Mouse (Mus musculus) gastrocnemius, postnatal 14 days (tissue): Measurements from ENCODE around the gene Cetn2. TPM values are rescaled to one million over a fixed set of nuclear protein-coding genes. Genes with fewer than 3 reads are reported as not detected.
A peak's percentile ranks its signal among the peaks of the same experiment; 100 is the strongest.

ENCODE experiments used
- DNase-seq: peaks from one replicate; pipeline ENCODE4 v3.0.0; 2021; ENCODE audit warnings: mixed read lengths
- intact Hi-C: fragments of 180-260 bp; cut with DNase I; formaldehyde crosslinking; loops from one replicate; pipeline ENCODE4 v1.15.1; 2025; ENCODE audit warnings: low total_unique reads
- long read RNA-seq, 2 experiments: library from polyadenylated mRNA; stranded (forward); transcript quantifications; one replicate each; pipeline ENCODE4 v2.0.0; 2021
- total RNA-seq, 2 experiments: library from RNA; stranded (reverse); gene quantifications; 2 replicates each; pipeline ENCODE4 v1.2.3; 2021

Cetn2 gene
- total RNA-seq = 10 to 100 TPM; 22.7 to 25.5 TPM
- long read RNA-seq, experiment 1, transcript Cetn2-203 (5 exons, 1,286 nt) = major isoform, 31 of 31 reads
- long read RNA-seq, experiment 1, partial matches to known transcripts = 0 of 31 reads
- long read RNA-seq, experiment 1, other reads (novel, unspliced or antisense) = 0 of 31 reads
- long read RNA-seq, experiment 2, transcript Cetn2-203 (5 exons, 1,286 nt) = major isoform, 36 of 38 reads
- long read RNA-seq, experiment 2, partial matches to known transcripts = 0 of 38 reads
- long read RNA-seq, experiment 2, other reads (novel, unspliced or antisense) = 0 of 38 reads

GRCm38 (mm10) chrX:72917884-72918681 is at the start of gene Cetn2, which contains the start of gene Nsdhl:
Gene Cetn2 (minus strand): TSS chrX:72918411.
Gene Nsdhl (plus strand): TSS chrX:72918557.
- DNase-seq = peak; percentile 86
- intact Hi-C loops = no loop called here

GRCm38 (mm10) chrX:72962743-72963142 is 44.5 kb upstream of the Cetn2 start:
- intact Hi-C loops = no loop called here

DNA sequence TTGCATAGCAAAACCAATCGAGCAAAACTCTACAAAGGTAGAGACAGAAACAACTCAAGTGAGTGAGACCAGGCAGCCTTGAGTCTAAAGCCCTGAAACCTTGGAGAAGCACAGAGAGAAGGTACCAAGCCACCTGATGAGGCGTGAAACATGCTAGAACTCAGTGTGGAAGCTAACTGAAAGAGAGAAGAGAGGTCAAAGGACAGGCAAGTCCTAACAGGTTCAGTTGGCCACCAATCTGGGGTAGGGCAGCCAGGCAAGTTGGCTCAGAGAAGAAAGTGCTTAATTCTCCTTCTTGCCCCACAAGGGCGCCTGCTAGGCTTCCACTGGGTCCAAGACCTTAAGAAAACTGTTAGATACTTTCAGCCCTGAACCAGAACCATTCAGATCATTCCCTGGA is 43.3 kb upstream of the Cetn2 start:
- intact Hi-C loops = no loop called here
- no peak for DNase-seq

More at GRCm38 (mm10) chrX:72962743-72963142, 44.5 kb upstream of the Cetn2 start:
- no peak for DNase-seq

DNA sequence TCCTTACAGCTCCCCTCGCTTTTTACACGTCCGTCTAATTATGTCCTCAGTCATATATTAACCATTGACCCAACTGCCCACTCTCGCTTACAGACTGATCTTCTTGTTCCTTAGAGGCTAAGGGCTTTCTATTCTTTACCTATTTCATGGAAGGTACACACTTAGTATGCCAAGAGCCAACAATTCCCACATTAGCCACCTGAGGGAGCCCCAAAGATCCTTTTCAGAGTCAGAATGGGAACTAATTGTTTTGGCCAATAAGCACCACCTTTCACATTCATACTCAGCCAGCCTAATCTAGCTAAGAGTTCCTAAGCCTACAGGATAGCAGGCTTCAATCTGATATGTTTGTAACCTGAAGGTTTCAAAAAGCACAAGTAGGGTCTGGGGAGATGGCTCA is 42.2 kb upstream of the Cetn2 start:
- intact Hi-C loops = no loop called here
- no peak for DNase-seq

DNA sequence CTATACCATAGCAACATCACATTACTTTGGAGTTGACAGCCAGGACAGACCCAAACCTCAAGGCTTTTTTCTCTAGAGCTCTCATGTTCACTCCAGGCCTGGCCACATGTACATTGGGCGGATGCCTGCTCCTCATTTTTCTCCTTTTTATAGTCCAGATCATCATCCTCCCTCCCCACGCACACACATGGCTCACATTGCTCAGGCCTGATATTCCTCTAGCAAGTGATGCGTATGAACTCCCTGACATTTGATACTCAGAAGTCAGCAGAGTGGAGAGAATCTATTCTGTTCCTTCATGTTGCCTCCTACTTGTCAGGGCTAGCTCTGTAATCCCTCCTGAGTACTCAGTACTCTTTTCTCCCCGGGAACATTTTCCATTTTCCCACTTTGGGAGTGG is 38.3 kb upstream of the Cetn2 start:
- DNase-seq = no peak
- intact Hi-C loops = no loop called here

DNA sequence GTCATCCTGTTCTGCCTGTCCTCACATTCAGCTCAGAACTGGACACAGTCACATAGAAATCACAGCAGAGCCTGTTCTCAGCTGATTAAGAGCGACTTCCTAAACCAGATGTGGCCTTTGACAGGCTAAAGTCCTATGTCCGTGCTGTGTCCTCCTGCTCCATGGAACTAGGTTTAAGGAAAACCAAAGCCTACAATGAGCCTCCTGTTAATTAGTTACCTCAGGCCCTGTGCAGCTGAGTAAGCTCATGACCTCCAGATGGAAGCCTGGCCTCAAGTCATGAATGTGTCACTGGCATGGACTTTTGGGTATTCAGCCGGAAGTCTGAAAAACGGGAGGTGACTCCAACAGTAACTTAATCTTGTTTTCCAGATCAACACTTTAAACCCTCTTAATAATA is 35.3 kb upstream of the Cetn2 start:
- intact Hi-C loops = no loop called here
- DNase-seq = no peak

- intact Hi-C loops = no loop called here
- DNase-seq = no peak
Measured at GRCm38 (mm10) chrX:72921391-72921790, 3.2 kb upstream of the Cetn2 start.

- intact Hi-C loops = no loop called here
- DNase-seq = no peak
Measured at GRCm38 (mm10) chrX:72918682-72919059, 460 bp upstream of the Cetn2 start.

GRCm38 (mm10) chrX:72911611-72912010 is 6.6 kb downstream of the Cetn2 start:
- DNase-seq = no peak
- intact Hi-C loops = no loop called here

DNA sequence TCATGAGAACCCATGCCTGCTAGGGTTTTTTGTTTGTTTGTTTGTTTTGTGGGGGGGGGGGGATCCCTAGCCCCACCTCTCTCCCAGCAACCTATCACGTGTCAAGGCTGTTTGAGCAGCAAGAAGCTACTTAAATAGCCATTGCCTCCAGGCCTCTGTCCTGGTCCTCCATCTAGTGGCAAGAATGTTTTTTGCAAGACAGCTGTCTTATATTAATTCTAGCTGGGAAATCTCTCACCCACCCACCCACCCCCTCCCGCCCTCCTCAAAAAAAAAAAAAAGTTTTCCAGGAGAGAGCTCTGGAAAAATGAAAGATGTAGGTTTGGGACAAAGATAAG is 9.8 kb downstream of the Cetn2 start:
- intact Hi-C loops = no loop called here
- peak; percentile 8 for DNase-seq

GRCm38 (mm10) chrX:72907619-72908403 is 10.4 kb downstream of the Cetn2 start:
- no peak for DNase-seq
- intact Hi-C loops = no loop called here

DNA sequence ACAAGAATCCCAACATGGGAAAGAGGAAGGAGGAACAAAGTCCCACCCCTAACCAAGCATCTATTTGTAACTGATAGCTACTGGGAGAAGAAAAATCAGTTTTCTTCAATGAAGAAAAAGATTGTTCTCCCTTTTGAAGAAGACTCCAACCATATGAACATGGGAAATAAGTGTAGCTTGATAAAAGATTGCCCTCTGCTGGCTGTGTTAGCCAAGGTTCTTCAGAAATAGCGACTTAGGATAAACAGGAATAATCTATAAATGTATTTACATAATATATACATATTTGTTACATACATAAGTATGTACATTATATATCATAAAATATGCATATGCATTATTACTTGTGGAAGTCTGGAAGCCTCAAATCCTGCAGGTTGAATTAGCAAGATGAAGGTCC is 15.7 kb downstream of the Cetn2 start:
- intact Hi-C loops = no loop called here
- DNase-seq = no peak

- intact Hi-C loops = no loop called here
- DNase-seq = no peak
Measured at GRCm38 (mm10) chrX:72896055-72896437, 22.2 kb downstream of the Cetn2 start.

GRCm38 (mm10) chrX:72895388-72896054 is 22.7 kb downstream of the Cetn2 start:
- intact Hi-C loops = no loop called here
- DNase-seq = no peak

Other genes starting within 250 kb of the Cetn2 start
- under 1 TPM; 0.04 to 0.12 TPM for gene Gabrq, start 93.2 kb downstream of the Cetn2 start, total RNA-seq
- 1 to 10 TPM; 5.5 to 8.1 TPM for gene Nsdhl, start 146 bp upstream of the Cetn2 start, total RNA-seq
- gene Zfp185, start 68.9 kb upstream of the Cetn2 start, total RNA-seq = 1 to 10 TPM; 5.5 to 8.7 TPM
- not detected for gene Pnma5, start 118.7 kb upstream of the Cetn2 start, total RNA-seq
- gene Pnma3, start 146.4 kb upstream of the Cetn2 start, total RNA-seq = not detected
- gene Xlr4a, start 164.1 kb upstream of the Cetn2 start, total RNA-seq = under 1 TPM in 1 of 2 experiments, not detected in 1; 0.82 TPM
- gene Xlr3a, start 178.7 kb upstream of the Cetn2 start, total RNA-seq = under 1 TPM; 0.38 to 0.68 TPM
- not detected for gene Gm14685, start 198.6 kb upstream of the Cetn2 start, total RNA-seq
- not detected for gene Xlr5b, start 230.4 kb upstream of the Cetn2 start, total RNA-seq
- gene DXBay18, start 231.0 kb upstream of the Cetn2 start, total RNA-seq = not detected